Mouse (Mus musculus) kidney, adult 18-20 months (tissue): ENCODE measurements at regions not wholly inside any gene's neighbourhood (a gene's known extent, or its start where the extent isn't known, plus 50 kb on each side); places are given as distances from the start of the nearest gene placed in this dataset.

Source experiments
- DNase-seq: peaks from one replicate; pipeline ENCODE4 v3.0.0; 2021

- no peak for DNase-seq
Measured at GRCm38 (mm10) chr1:10771793-10772192, 642.1 kb upstream of the A830018L16Rik start.

- DNase-seq = no peak
Measured at GRCm38 (mm10) chr1:10794074-10794783, 619.7 kb upstream of the A830018L16Rik start.

- peak; percentile 5 for DNase-seq
Measured at GRCm38 (mm10) chr1:10835653-10836415, 578.1 kb upstream of the A830018L16Rik start.

- DNase-seq = no peak
Measured at GRCm38 (mm10) chr1:10837180-10837579, 576.7 kb upstream of the A830018L16Rik start.

GRCm38 (mm10) chr1:10852934-10853333 lies 561.0 kb upstream of the A830018L16Rik start:
- DNase-seq = no peak

GRCm38 (mm10) chr1:10854495-10854894 lies 559.4 kb upstream of the A830018L16Rik start:
- no peak for DNase-seq

- DNase-seq = no peak
Measured at GRCm38 (mm10) chr1:10871163-10871853, 542.6 kb upstream of the A830018L16Rik start.

- DNase-seq = no peak
Measured at GRCm38 (mm10) chr1:10872266-10872665, 541.6 kb upstream of the A830018L16Rik start.

- DNase-seq = no peak
Measured at GRCm38 (mm10) chr1:10872726-10873125, 541.2 kb upstream of the A830018L16Rik start.

- peak; percentile 27 for DNase-seq
Measured at GRCm38 (mm10) chr1:10877391-10878170, 536.3 kb upstream of the A830018L16Rik start.

- no peak for DNase-seq
Measured at GRCm38 (mm10) chr1:10878221-10878760, 535.6 kb upstream of the A830018L16Rik start.

GRCm38 (mm10) chr1:10880026-10880727 lies 533.7 kb upstream of the A830018L16Rik start:
- DNase-seq = peak; percentile 5

GRCm38 (mm10) chr1:10898806-10899205 lies 515.1 kb upstream of the A830018L16Rik start:
- DNase-seq = no peak

- DNase-seq = no peak
Measured at GRCm38 (mm10) chr1:10902721-10903120, 511.2 kb upstream of the A830018L16Rik start.

- DNase-seq = no peak
Measured at GRCm38 (mm10) chr1:10919958-10920357, 493.9 kb upstream of the A830018L16Rik start.

- no peak for DNase-seq
Measured at GRCm38 (mm10) chr1:10932378-10933077, 481.4 kb upstream of the A830018L16Rik start.

- DNase-seq = no peak
Measured at GRCm38 (mm10) chr1:10933206-10933605, 480.7 kb upstream of the A830018L16Rik start.

GRCm38 (mm10) chr1:10938436-10938835 lies 475.5 kb upstream of the A830018L16Rik start:
- no peak for DNase-seq

- DNase-seq = no peak
Measured at GRCm38 (mm10) chr1:10940326-10940725, 473.6 kb upstream of the A830018L16Rik start.

GRCm38 (mm10) chr1:10942979-10943378 lies 470.9 kb upstream of the A830018L16Rik start:
- peak; percentile 3 for DNase-seq
